Mouse (Mus musculus): ENCODE results near the gene Riox1.

DNA sequence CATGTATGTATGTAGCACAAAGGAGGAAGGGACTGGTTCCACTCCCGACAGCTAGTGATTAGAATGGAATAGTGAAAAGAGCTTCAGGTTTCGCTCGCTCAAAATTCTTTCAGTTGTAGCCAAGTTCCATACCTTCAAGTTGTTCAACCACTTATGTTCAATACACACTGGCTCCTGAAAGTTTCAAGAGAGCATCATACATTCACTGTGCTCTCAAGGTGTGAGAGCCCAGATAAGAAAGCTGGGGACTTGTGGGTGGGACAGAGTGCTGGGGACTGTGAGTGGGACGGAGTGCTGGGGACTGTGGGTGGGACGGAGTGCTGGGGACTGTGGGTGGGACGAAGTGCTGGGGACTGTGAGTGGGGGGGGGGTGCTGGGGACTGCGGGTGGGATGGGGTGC, 14.8 kb downstream of the Riox1 start:
- TF ChIP-seq EP300 (optimal IDR thresholded peaks at IDR 0.05) (no peak), CTCF (IDR thresholded peaks at IDR 0.05; ENCODE audit: low read depth) (no peak)
